Mouse (Mus musculus): ENCODE measurements around the gene Dennd4b.
"Not testable (repeated sequence)": the region's sequence is repeated elsewhere in the genome, so short reads cannot be mapped to it uniquely, and the experiment has no call there.

DNA sequence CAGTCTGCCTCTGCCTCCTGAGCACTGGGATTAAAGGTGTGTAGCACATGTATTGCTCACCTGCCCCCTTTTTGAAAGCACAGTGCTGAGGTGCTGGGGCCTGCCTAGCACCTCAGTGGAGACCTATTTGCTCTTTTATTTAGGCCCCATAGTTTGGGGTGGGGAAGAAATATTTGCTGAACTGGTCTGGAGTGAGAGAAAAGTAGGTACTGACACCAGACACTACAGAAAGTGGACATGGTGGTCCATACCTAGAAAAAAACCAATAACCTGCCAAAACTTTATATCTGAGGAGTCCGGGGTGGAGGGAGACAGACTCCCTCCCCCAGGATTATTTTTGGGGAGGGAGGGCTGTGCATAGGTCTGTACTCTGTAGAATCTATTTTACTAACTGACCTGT is 11.8 kb upstream of the Dennd4b start:
- not testable (repeated sequence) for TF ChIP-seq POLR2A (IDR thresholded peaks at IDR 0.05; ENCODE audit: extremely low read depth, insufficient read depth, low read length); CTCF (IDR thresholded peaks at IDR 0.05; ENCODE audit: low read depth, low read length)
